Mouse (Mus musculus) neural tube, embryonic 12.5 days (tissue): ENCODE measurements around the gene Nudt1. TPM values are rescaled to one million over a fixed set of nuclear protein-coding genes. Genes with fewer than 3 reads are reported as not detected.
"Not testable (repeated sequence)": the region's sequence is repeated elsewhere in the genome, so short reads cannot be mapped to it uniquely, and the experiment has no call there.

ENCODE experiments used
- ATAC-seq: fragments of 200-750 bp; cut with Nextera tagmentation; 2 replicates; pipeline ENCODE4 v1.8.0; 2017; ENCODE audit warnings: low read depth, mild to moderate bottlenecking, moderate TSS enrichment, moderate library complexity; ENCODE audit not compliant: low FRiP score
- H3K27ac ChIP-seq: fragments of 300-500 bp; sonication (generic); 2 replicates; pipeline ENCODE4 v1.5.1; 2016
- H3K27me3 ChIP-seq: fragments of 300-500 bp; sonication (generic); replicated peaks from 2 replicates; pipeline ENCODE4 v1.6.1; 2016; ENCODE audit warnings: mild to moderate bottlenecking
- H3K36me3 ChIP-seq: fragments of 300-500 bp; sonication (generic); 2 replicates; pipeline ENCODE4 v1.6.1; 2016; ENCODE audit warnings: mild to moderate bottlenecking
- H3K4me1 ChIP-seq: fragments of 300-500 bp; sonication (generic); 2 replicates; pipeline ENCODE4 v1.6.1; 2016
- H3K4me2 ChIP-seq: fragments of 300-500 bp; sonication (generic); replicated peaks from 2 replicates; pipeline ENCODE4 v1.6.1; 2016; ENCODE audit warnings: mild to moderate bottlenecking
- H3K4me3 ChIP-seq: fragments of 300-500 bp; sonication (generic); 2 replicates; pipeline ENCODE4 v1.5.1; 2016
- H3K9ac ChIP-seq: fragments of 300-500 bp; sonication (generic); 2 replicates; pipeline ENCODE4 v1.6.1; 2016; ENCODE audit warnings: mild to moderate bottlenecking
- H3K9me3 ChIP-seq: fragments of 300-500 bp; sonication (generic); 2 replicates; pipeline ENCODE4 v1.6.1; 2016; ENCODE audit warnings: mild to moderate bottlenecking
- WGBS: fragments of 180-500 bp; shearing (Covaris S2); methylation state at CpG from one replicate; pipeline ENCODE4 v1.1.7; 2016; 5-methylcytosine and 5-hydroxymethylcytosine counted together
- polyA plus RNA-seq: library from polyadenylated mRNA; unstranded; fragments of >200 nt; fragmentation: Nextera tagmentation; extraction: Ambion mirVana; gene quantifications from 2 replicates; pipeline ENCODE4 v1.2.1, GENCODE M21; 2016

Gene Nudt1
- polyA plus RNA-seq, 1 experiment from 2014 or later: 43.3 TPM

- whole genome bisulfite sequencing: 98% methylated on average over 9 of the region's 9 CpGs
- H3K36me3 ChIP-seq: peaks cover 55% of the 10 kb centered on the region
- no peak for ATAC-seq
Observed at GRCm38 (mm10) chr5:140349882-140350281, 28.4 kb downstream of the Nudt1 start.

DNA sequence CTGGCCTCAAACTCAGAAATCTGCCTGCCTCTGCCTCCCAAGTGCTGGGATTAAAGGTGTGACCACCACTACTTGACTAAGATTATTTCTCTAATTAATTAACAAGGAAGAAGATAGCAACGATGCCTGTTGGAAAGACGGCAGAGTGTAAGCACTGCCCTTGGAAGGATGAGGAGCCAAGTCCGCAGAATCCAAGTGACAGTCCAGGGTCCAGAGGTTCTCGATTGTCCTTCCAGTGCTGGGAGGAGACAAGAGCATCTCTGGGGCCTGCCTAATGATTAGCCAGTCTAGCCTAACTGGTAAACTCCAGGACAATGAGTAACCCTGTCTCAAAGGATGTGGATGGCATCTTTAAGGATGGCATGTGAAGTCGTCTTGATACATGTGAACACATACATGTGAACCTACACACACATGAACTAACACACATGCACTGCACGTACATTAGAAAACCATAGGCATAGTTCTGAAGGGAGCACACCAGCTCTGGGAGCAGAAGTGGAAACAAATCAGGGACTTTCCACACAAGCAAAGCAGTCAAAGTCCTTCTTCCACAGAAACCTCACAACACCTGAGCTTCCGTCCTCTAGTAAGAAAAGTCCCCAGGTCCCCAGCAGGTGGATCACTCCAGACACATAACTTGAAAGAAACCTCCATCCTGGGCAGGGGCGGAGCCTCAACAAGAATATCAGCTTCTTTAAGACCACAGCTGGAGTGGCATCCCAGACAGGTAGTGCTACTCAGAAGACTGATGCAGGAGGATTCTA is 29.5 kb downstream of the Nudt1 start:
- Histone ChIP-seq H3K4me2 (no peak overlapping the region), H3K4me3 (no peak overlapping the region), H3K9ac (no peak overlapping the region), H3K4me1 (no peaks in the 10 kb centered on the region), H3K36me3 (peaks cover 57% of the 10 kb centered on the region), H3K27me3 (no peaks in the 10 kb centered on the region), H3K27ac (no peak overlapping the region), H3K9me3 (no peaks in the 10 kb centered on the region)
- no peak for ATAC-seq
- 95% methylated on average over 8 of the region's 8 CpGs for WGBS

More at GRCm38 (mm10) chr5:140349882-140350281, 28.4 kb downstream of the Nudt1 start:
- H3K27ac ChIP-seq: no peak overlapping the region
- H3K9ac ChIP-seq: no peak overlapping the region
- no peaks in the 10 kb centered on the region for H3K27me3 ChIP-seq
- H3K4me3 ChIP-seq: no peak overlapping the region
- no peaks in the 10 kb centered on the region for H3K9me3 ChIP-seq
- H3K4me2 ChIP-seq: no peak overlapping the region
- H3K4me1 ChIP-seq: no peaks in the 10 kb centered on the region

DNA sequence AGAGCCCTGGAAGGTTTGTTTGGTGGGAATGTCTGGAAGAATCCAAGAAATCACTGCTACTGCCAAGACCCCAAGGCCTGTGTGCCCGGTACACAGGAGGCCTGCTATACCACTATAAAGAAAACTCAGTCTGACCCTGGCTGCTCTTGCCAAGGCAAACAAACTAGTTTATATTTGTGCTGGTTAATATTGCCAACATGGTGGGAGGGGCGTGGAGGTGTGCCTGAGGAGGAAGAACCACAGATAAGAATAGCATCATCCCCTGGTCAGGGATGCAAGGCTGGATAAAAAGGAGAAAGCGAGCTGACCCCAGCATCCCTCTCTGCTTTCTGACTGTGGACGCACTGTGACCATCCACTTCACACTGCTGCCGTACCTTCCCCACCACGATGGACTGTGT is 30.9 kb downstream of the Nudt1 start:
- H3K27me3 ChIP-seq: no peaks in the 10 kb centered on the region
- H3K27ac ChIP-seq: no peak overlapping the region
- no peak overlapping the region for H3K4me2 ChIP-seq
- H3K4me1 ChIP-seq: no peaks in the 10 kb centered on the region
- no peak overlapping the region for H3K9ac ChIP-seq
- peaks cover 62% of the 10 kb centered on the region for H3K36me3 ChIP-seq
- H3K4me3 ChIP-seq: no peak overlapping the region
- ATAC-seq: no peak
- 94% methylated on average over 6 of the region's 6 CpGs for WGBS
- H3K9me3 ChIP-seq: no peaks in the 10 kb centered on the region

DNA sequence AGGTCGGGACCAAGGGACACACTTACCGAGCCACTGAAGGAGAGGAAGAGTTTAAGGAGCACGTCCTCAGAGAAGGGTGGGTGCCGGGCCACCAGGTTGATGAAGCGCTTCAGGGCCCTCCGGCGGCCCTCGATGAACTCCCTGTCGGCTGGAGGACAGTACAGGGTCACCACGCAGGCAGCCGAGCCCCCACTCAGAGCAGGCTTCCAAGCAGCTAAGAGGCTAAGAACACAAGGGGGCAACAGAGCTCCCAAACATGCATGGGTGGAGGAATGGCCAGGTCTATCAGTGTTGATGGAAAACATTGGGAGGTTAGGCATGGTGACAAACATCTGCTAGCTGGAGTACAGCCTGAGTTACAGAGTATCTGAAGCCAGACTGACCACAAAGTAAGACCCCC is 34.5 kb downstream of the Nudt1 start:
- ATAC-seq: no peak
- 90% methylated on average over 11 of the region's 11 CpGs for WGBS
- Histone ChIP-seq H3K27ac (no peak overlapping the region), H3K4me3 (no peak overlapping the region), H3K27me3 (no peaks in the 10 kb centered on the region), H3K9ac (no peak overlapping the region), H3K9me3 (no peaks in the 10 kb centered on the region), H3K36me3 (peaks cover 64% of the 10 kb centered on the region), H3K4me2 (no peak overlapping the region), H3K4me1 (no peaks in the 10 kb centered on the region)

GRCm38 (mm10) chr5:140357466-140357865 is 36.0 kb downstream of the Nudt1 start:
- Histone ChIP-seq H3K4me1 (no peaks in the 10 kb centered on the region), H3K27me3 (no peaks in the 10 kb centered on the region), H3K4me2 (no peak overlapping the region), H3K9me3 (no peaks in the 10 kb centered on the region), H3K9ac (no peak overlapping the region), H3K4me3 (no peak overlapping the region), H3K27ac (no peak overlapping the region), H3K36me3 (peaks cover 51% of the 10 kb centered on the region)
- 94% methylated on average over 3 of the region's 3 CpGs for WGBS
- ATAC-seq: no peak

DNA sequence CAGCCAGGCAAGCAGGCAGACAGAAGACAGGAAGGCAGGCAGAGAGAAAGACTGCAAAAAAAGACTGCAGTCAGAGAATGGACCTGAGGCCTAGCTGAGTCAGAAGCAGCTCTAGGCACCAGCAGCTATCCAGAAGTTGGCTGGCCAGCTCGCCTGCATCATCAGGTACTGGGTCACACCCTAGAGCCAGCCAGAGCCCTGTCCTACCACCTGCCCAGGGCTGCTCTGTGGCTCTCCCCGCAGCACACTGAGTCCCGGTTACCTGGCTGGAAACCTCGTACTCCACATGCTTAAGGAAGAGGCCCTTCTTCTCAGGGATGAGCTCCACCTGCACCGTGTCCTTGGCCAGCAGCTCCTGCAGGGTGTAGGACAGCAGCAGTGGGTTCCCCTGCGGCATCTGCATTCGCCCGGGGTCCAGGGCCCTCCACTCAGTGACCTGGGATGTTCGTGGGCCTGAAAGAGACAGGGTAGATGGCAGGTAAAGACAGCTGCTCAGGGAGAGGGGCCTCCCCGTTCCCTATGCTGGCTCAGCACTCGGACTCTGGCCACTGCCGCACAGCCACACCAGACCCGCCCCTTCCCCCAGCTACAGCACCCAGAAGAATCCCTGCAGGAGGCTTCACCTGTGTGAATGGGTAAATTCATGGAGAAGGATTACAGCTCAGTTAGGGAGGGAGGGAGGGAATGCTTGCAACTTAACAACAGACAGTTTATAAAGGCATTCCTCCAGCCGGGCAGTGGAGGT is 38.6 kb downstream of the Nudt1 start:
- H3K4me1 ChIP-seq: no peaks in the 10 kb centered on the region
- H3K4me2 ChIP-seq: no peak overlapping the region
- ATAC-seq: no peak
- H3K9me3 ChIP-seq: peaks cover 4% of the 10 kb centered on the region; the same call in 1 of the 2 replicates
- H3K27me3 ChIP-seq: no peaks in the 10 kb centered on the region
- peaks cover 30% of the 10 kb centered on the region for H3K36me3 ChIP-seq
- no peak overlapping the region for H3K4me3 ChIP-seq
- no peak overlapping the region for H3K27ac ChIP-seq
- 84% methylated on average over 14 of the region's 14 CpGs for WGBS
- no peak overlapping the region for H3K9ac ChIP-seq

DNA sequence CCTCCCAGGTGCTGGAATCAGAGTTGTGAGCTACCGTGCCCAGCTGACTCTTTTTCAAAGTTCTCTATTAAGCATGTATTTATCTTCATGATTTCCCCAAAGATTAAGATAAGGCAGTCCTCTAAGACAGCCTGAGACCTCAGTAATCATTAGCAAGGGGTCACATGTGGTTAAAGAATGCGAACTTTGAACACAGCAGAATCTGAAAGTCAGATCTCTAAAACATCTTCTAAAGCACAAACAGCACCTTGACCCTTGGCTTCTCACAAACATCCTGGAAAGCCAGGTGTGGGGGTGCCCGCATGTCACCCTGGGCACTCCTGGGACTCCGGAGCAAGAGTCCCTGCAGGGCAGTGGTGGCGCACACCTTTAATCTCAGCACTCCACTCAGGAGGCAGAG is 43.0 kb downstream of the Nudt1 start:
- Histone ChIP-seq H3K9ac (no peak overlapping the region), H3K36me3 (no peaks in the 10 kb centered on the region; the same call in 1 of the 2 replicates), H3K27ac (no peak overlapping the region), H3K4me3 (no peak overlapping the region), H3K4me1 (no peaks in the 10 kb centered on the region), H3K9me3 (peaks cover 4% of the 10 kb centered on the region; the same call in 1 of the 2 replicates), H3K27me3 (no peaks in the 10 kb centered on the region), H3K4me2 (no peak overlapping the region)
- no peak for ATAC-seq
- 97% methylated on average over 5 of the region's 5 CpGs for WGBS

DNA sequence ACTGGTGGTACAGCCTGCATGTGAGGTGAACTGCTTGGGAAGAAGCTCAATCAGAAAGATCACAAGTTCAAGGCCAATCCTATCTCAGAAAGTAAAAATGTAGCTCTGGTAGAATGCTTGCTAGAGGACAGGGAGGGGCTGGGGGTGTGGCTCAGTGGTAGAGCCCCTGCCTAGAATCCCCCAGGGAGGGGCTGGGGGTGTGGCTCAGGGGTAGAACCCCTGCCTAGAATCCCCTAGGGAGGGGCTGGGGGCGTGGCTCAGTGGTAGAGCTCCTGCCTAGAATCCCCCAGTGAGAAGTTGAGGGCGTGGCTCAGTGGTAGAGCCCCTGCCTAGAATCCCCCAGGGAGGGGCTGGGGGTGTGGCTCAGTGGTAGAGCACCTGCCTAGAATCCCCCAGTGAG is 46.7 kb downstream of the Nudt1 start:
- 83% methylated on average over 2 of the region's 2 CpGs for WGBS
- H3K27ac ChIP-seq, H3K36me3 ChIP-seq, H3K27me3 ChIP-seq, H3K4me3 ChIP-seq, H3K9ac ChIP-seq, H3K4me1 ChIP-seq, H3K4me2 ChIP-seq, H3K9me3 ChIP-seq, ATAC-seq: not testable (repeated sequence)

DNA sequence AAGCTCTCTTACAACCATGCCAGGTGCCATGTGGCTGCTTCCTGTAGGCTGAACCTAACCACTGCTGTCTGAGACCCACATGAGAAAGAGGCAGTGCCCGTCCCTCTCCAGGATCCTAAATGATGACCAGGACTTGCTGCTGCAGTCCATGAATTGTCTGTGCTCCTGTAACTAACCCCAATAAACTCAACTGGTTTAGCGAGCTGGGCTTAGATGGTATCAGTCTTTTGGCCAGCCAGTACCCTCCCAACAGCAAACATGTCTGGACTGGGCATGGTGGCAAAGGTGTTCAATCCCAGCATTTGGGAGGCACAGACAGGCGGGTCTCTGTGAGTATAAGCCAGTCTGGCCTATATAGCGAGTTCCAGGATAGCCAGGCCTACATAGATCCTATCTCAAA is 47.5 kb downstream of the Nudt1 start:
- Histone ChIP-seq H3K27me3 (no peaks in the 10 kb centered on the region), H3K36me3 (no peaks in the 10 kb centered on the region), H3K9ac (no peak overlapping the region), H3K9me3 (no peaks in the 10 kb centered on the region), H3K4me3 (no peak overlapping the region), H3K27ac (no peak overlapping the region), H3K4me1 (0 out of 2 replicates have a peak, but pooled peaks cover 3% of the 10 kb centered on the region), H3K4me2 (no peak overlapping the region)
- no peak for ATAC-seq
- 93% methylated on average over 4 of the region's 4 CpGs for WGBS

- Histone ChIP-seq H3K4me1 (peaks cover 3% of the 10 kb centered on the region; the same call in 1 of the 2 replicates), H3K27me3 (no peaks in the 10 kb centered on the region), H3K36me3 (no peaks in the 10 kb centered on the region), H3K9me3 (no peaks in the 10 kb centered on the region), H3K9ac (no peak overlapping the region), H3K4me3 (no peak overlapping the region), H3K27ac (no peak overlapping the region), H3K4me2 (no peak overlapping the region)
- ATAC-seq: no peak
- 94% methylated on average over 2 of the region's 2 CpGs for WGBS
Observed at GRCm38 (mm10) chr5:140369466-140369865, 48.0 kb downstream of the Nudt1 start.

GRCm38 (mm10) chr5:140370446-140371254 is 49.2 kb downstream of the Nudt1 start:
- Histone ChIP-seq H3K36me3 (no peaks in the 10 kb centered on the region), H3K4me1 (peaks cover 3% of the 10 kb centered on the region; the same call in 1 of the 2 replicates), H3K9ac (no peak overlapping the region), H3K4me2 (no peak overlapping the region), H3K27me3 (no peaks in the 10 kb centered on the region), H3K4me3 (no peak overlapping the region), H3K27ac (no peak overlapping the region), H3K9me3 (no peaks in the 10 kb centered on the region)
- no peak for ATAC-seq
- WGBS: 81% methylated on average over 6 of the region's 6 CpGs

GRCm38 (mm10) chr5:140371671-140372070 is 50.2 kb downstream of the Nudt1 start:
- Histone ChIP-seq H3K4me3 (no peak overlapping the region), H3K36me3 (no peaks in the 10 kb centered on the region)

More at GRCm38 (mm10) chr5:140371671-140372070, 50.2 kb downstream of the Nudt1 start:
- 96% methylated on average over 3 of the region's 3 CpGs for WGBS
- no peaks in the 10 kb centered on the region for H3K9me3 ChIP-seq
- ATAC-seq: no peak
- no peaks in the 10 kb centered on the region for H3K27me3 ChIP-seq
- H3K9ac ChIP-seq: no peak overlapping the region
- no peak overlapping the region for H3K27ac ChIP-seq
- H3K4me2 ChIP-seq: no peak overlapping the region
- H3K4me1 ChIP-seq: peaks cover 3% of the 10 kb centered on the region; the same call in 1 of the 2 replicates
